Mouse (Mus musculus) v-Abl transformed pro-B cells (cell line): ENCODE measurements at regions not wholly inside any gene's neighbourhood (a gene's known extent, or its start where the extent isn't known, plus 50 kb on each side); places are given as distances from the start of the nearest gene placed in this dataset.
"Not testable (repeated sequence)": the region's sequence is repeated elsewhere in the genome, so short reads cannot be mapped to it uniquely, and the experiment has no call there.

Source experiments
- in situ Hi-C, 2 experiments: fragments of 400-800 bp; cut with MboI; formaldehyde crosslinking; loops; one replicate each; pipeline ENCODE4 v1.15.1; 2025; ENCODE audit not compliant: unreplicated experiment in 2 of 2

- in situ Hi-C loops, result no loop called here
Observed at GRCm38 (mm10) chr7:39596403-39596802, 78.8 kb downstream of the Zfp619 start.

GRCm38 (mm10) chr7:39613767-39614166 is 96.2 kb downstream of the Zfp619 start:
- in situ Hi-C loops, result no loop called here

- in situ Hi-C loops, result no loop called here
Observed at GRCm38 (mm10) chr7:39615092-39615491, 97.5 kb downstream of the Zfp619 start.

- in situ Hi-C loops, result no loop called here
Observed at GRCm38 (mm10) chr7:39621796-39622195, 104.2 kb downstream of the Zfp619 start.

- in situ Hi-C loops, result no loop called here
Observed at GRCm38 (mm10) chr7:39632836-39633235, 115.3 kb downstream of the Zfp619 start.

GRCm38 (mm10) chr7:39642333-39642732 is 124.8 kb downstream of the Zfp619 start:
- in situ Hi-C loops, result no loop called here

GRCm38 (mm10) chr7:39643323-39643722 is 125.8 kb downstream of the Zfp619 start:
- in situ Hi-C loops, result no loop called here

- in situ Hi-C loops, result no loop called here
Observed at GRCm38 (mm10) chr7:39650483-39651102, 133.0 kb downstream of the Zfp619 start.

- in situ Hi-C loops, result no loop called here
Observed at GRCm38 (mm10) chr7:39654563-39655286, 137.2 kb downstream of the Zfp619 start.

GRCm38 (mm10) chr7:39655287-39655652 is 137.7 kb downstream of the Zfp619 start:
- in situ Hi-C loops, result not testable (repeated sequence)

- in situ Hi-C loops, result no loop called here
Observed at GRCm38 (mm10) chr7:39655709-39656397, 138.3 kb downstream of the Zfp619 start.

GRCm38 (mm10) chr7:39659597-39659996 is 142.0 kb downstream of the Zfp619 start:
- in situ Hi-C loops, result no loop called here

- in situ Hi-C loops, result loop anchor here (10.0 kb wide), 2 partner anchors 120 to 1960 kb away; partner anchors contain the start of gene Zfp788 (in 1 of the 2)
Observed at GRCm38 (mm10) chr7:39675124-39675846, 157.7 kb downstream of the Zfp619 start.

GRCm38 (mm10) chr7:39675847-39676238 is 158.3 kb downstream of the Zfp619 start:
- in situ Hi-C loops, result loop anchor here (10.0 kb wide), 2 partner anchors 121 to 1959 kb away; partner anchors contain the start of gene Zfp788 (in 1 of the 2)

GRCm38 (mm10) chr7:39680411-39680810 is 162.8 kb downstream of the Zfp619 start:
- in situ Hi-C loops, result no loop called here

- in situ Hi-C loops, result no loop called here
Observed at GRCm38 (mm10) chr7:39696589-39696988, 179.0 kb downstream of the Zfp619 start.

- in situ Hi-C loops, result no loop called here
Observed at GRCm38 (mm10) chr7:39701506-39701905, 183.9 kb downstream of the Zfp619 start.

GRCm38 (mm10) chr7:39705118-39706095 is 187.8 kb downstream of the Zfp619 start:
- in situ Hi-C loops, result no loop called here

- in situ Hi-C loops, result no loop called here
Observed at GRCm38 (mm10) chr7:39706606-39707005, 189.0 kb downstream of the Zfp619 start.
